Mouse (Mus musculus) liver, postnatal 0 days (tissue): ENCODE results near the gene Itsn1.

Experiments
- CTCF ChIP-seq: sonication (generic); IDR thresholded peaks from 2 replicates; pipeline ENCODE4 v1.5.1; 2016; ENCODE audit warnings: antibody characterized with exemption, low read depth
- EP300 ChIP-seq: IDR thresholded peaks from 2 replicates; pipeline ENCODE4 v1.6.1; 2016; ENCODE audit warnings: antibody characterized with exemption, low read depth, mild to moderate bottlenecking

DNA sequence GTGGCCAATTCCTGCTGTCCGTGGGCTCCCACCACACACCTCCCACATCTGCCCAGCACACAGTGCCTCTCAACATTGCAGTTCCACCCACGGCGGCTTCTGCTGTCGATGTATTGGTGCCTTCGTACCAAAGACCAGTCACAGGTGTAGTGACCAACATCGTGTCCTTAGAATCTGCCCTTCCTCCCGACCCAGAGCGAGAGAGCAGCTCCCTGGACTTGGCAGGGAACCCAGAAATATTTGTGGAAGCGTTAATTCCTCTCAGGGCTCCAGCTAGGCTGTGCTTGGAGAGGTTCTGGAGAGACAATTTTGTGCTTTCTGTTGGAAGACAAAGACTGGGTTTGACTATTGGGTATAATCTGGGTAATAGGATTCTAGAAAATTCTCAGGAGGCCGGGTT lies 217.2 kb downstream of the Itsn1 start:
- TF ChIP-seq CTCF (no peak), EP300 (no peak)
